Mouse (Mus musculus): ENCODE results near the gene Itprip.

- TF ChIP-seq TCF12 (IDR thresholded peaks at IDR 0.05; ENCODE audit: insufficient read depth, poor library complexity, severe bottlenecking) = no peak
- no peak for TF ChIP-seq MYOD1 (IDR thresholded peaks at IDR 0.05; ENCODE audit: control insufficient read depth in 1 of 3, insufficient read length in 2 of 3, low read depth in 2 of 3)
- no peak for TF ChIP-seq POLR2A (IDR thresholded peaks at IDR 0.05; ENCODE audit: insufficient read length, low read depth)
- TF ChIP-seq SRF (IDR thresholded peaks at IDR 0.05; ENCODE audit: control insufficient read depth, insufficient read length, low read depth) = no peak
Measured at GRCm38 (mm10) chr19:47907596-47907995, 11.5 kb downstream of the Itprip start.
